Mouse (Mus musculus): ENCODE results near the gene Clcn3.
A peak's percentile ranks its signal among the peaks of the same experiment; 100 is the strongest.

The Clcn3 gene

GRCm38 (mm10) chr8:60920176-60920575, 62.9 kb downstream of the Clcn3 start:
- H3K27me3 ChIP-seq (ENCODE audit: control insufficient read depth, insufficient read depth, low read length, poor library complexity, severe bottlenecking), result no peaks in the 10 kb centered on the region
- peaks cover 9% of the 10 kb centered on the region for H3K36me3 ChIP-seq (ENCODE audit: control insufficient read depth, insufficient read depth, low read length, poor library complexity, severe bottlenecking)
- DNase-seq (ENCODE audit: low read depth, low spot score), result peak; percentile 8

DNA sequence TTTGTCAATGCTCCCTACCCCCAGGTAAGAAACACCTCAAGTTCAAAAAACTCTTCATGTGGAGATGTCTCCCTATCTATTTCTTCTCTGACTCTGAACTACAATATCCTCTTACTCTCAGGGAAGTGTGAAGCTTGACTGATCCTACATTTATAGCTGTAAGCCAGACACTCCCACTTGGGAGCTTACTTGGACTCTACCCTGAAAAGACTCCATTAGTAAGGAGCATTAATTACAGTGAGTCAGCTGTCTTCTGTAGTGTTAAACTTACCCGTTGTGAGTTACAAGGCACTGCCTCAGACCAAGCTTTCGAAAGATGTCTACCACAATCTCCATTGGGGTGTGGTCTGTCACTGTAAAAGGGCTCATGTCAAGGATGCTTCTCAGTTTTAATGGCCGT, 64.0 kb downstream of the Clcn3 start:
- no peaks in the 10 kb centered on the region for H3K27me3 ChIP-seq (ENCODE audit: control insufficient read depth, insufficient read depth, low read length, poor library complexity, severe bottlenecking)
- DNase-seq (ENCODE audit: low read depth, low spot score), result no peak
- H3K36me3 ChIP-seq (ENCODE audit: control insufficient read depth, insufficient read depth, low read length, poor library complexity, severe bottlenecking), result peaks cover 10% of the 10 kb centered on the region

DNA sequence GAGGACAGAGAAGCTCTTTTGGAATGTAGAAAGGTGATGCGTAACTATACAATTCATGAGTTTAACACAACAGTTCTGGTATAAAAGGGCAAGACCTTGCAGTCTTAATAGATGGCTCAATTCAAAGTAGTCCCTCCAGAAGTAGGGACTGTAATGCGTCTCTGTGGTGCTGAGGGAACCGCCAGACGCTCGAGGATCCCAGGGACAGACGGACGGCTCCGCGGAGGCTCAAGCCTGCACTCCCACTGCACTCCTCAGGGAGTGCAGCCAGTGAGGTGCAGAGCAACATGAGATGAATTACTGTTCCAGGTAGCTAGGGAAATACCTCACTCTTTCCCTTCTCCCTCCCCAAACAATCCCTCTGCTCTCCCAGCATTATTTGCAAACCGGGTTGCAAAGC, 70.5 kb downstream of the Clcn3 start:
- Histone ChIP-seq H3K27me3 (ENCODE audit: control insufficient read depth, insufficient read depth, low read length, poor library complexity, severe bottlenecking) (no peaks in the 10 kb centered on the region), H3K36me3 (ENCODE audit: control insufficient read depth, insufficient read depth, low read length, poor library complexity, severe bottlenecking) (peaks cover 7% of the 10 kb centered on the region; the same call in 1 of the 2 replicates)

DNA sequence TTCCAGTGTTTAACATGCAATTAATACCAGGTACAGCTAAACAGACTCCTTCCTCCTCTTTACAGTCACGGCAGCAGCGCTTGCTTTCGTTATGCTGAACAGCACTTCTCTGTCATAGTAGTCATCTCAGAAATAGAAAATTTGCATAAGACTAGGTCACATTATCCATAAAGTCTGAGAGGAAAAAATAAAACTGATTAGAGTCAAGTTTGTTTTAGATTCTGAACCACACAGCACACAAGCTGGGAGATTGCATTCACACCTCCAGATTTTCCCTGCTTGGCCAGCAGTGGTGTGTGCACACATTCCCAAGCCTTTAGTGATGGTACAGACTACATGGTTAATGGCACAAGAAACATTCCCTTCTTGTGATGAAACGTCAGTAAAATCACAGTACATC, 71.0 kb downstream of the Clcn3 start:
- H3K36me3 ChIP-seq (ENCODE audit: control insufficient read depth, insufficient read depth, low read length, poor library complexity, severe bottlenecking), result peaks cover 7% of the 10 kb centered on the region; the same call in 1 of the 2 replicates
- no peaks in the 10 kb centered on the region for H3K27me3 ChIP-seq (ENCODE audit: control insufficient read depth, insufficient read depth, low read length, poor library complexity, severe bottlenecking)
- peak; percentile 4 for DNase-seq (ENCODE audit: low read depth, low spot score)

More for the DNA sequence above, 70.5 kb downstream of the Clcn3 start:
- no peak for DNase-seq (ENCODE audit: low read depth, low spot score)

DNA sequence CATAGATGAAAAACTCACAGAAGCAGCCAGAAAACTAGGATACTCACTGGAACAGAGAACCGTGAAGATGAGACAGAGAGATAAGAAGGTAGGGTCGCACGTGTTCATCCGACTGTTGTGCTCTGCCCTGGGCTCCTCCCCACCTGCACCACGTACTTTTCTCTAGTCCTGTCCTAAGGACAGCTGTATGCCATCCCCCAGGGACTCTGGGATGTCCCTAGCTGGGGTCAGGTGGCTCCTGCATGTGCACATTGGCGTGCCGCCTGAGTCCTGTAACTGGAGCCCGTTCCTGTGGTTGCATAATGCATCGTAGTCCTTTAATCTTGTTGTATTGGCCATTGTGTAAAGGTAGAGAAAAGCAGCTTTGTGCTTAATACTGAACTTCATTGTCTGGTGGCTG, 83.0 kb downstream of the Clcn3 start:
- no peaks in the 10 kb centered on the region for H3K27me3 ChIP-seq (ENCODE audit: control insufficient read depth, insufficient read depth, low read length, poor library complexity, severe bottlenecking)
- H3K36me3 ChIP-seq (ENCODE audit: control insufficient read depth, insufficient read depth, low read length, poor library complexity, severe bottlenecking), result peaks cover 9% of the 10 kb centered on the region
- DNase-seq (ENCODE audit: low read depth, low spot score), result no peak

DNA sequence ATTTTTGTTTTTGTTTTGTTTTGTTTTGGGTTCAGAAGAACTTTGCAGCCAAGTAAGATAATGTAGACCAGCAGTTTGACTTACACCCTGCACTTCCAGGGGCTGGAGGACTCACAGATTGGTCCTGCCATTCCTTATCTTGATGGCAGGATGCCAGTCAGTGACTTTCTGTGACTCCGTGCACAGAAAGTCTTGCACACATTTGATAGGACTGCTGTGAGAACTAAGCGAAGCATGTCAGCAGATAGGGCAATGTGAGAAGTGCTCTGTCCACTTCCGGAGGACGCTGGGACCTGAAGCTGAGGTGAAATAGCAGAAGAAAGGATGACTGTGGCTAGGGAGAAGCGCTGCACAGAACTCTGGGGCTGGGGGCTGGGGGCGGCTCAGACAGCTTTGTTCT, 87.2 kb downstream of the Clcn3 start:
- Histone ChIP-seq H3K27me3 (ENCODE audit: control insufficient read depth, insufficient read depth, low read length, poor library complexity, severe bottlenecking) (no peaks in the 10 kb centered on the region), H3K36me3 (ENCODE audit: control insufficient read depth, insufficient read depth, low read length, poor library complexity, severe bottlenecking) (peaks cover 5% of the 10 kb centered on the region)
- no peak for DNase-seq (ENCODE audit: low read depth, low spot score)

- peaks cover 1% of the 10 kb centered on the region; the same call in 1 of the 2 replicates for H3K36me3 ChIP-seq (ENCODE audit: control insufficient read depth, insufficient read depth, low read length, poor library complexity, severe bottlenecking)
- DNase-seq (ENCODE audit: low read depth, low spot score), result no peak
- no peaks in the 10 kb centered on the region for H3K27me3 ChIP-seq (ENCODE audit: control insufficient read depth, insufficient read depth, low read length, poor library complexity, severe bottlenecking)
Measured at GRCm38 (mm10) chr8:60891757-60892156, 91.3 kb downstream of the Clcn3 start.

- Histone ChIP-seq H3K36me3 (ENCODE audit: control insufficient read depth, insufficient read depth, low read length, poor library complexity, severe bottlenecking) (peaks cover under 1% of the 10 kb centered on the region; the same call in 1 of the 2 replicates), H3K27me3 (ENCODE audit: control insufficient read depth, insufficient read depth, low read length, poor library complexity, severe bottlenecking) (no peaks in the 10 kb centered on the region)
- no peak for DNase-seq (ENCODE audit: low read depth, low spot score)
Measured at GRCm38 (mm10) chr8:60890520-60890874, 92.6 kb downstream of the Clcn3 start.

- DNase-seq (ENCODE audit: low read depth, low spot score), result peak; percentile 99
- Histone ChIP-seq H3K36me3 (ENCODE audit: control insufficient read depth, insufficient read depth, low read length, poor library complexity, severe bottlenecking) (no peaks in the 10 kb centered on the region; the same call in 1 of the 2 replicates), H3K27me3 (ENCODE audit: control insufficient read depth, insufficient read depth, low read length, poor library complexity, severe bottlenecking) (no peaks in the 10 kb centered on the region)
Measured at GRCm38 (mm10) chr8:60889843-60890519, 93.1 kb downstream of the Clcn3 start, which contains the start of gene Hpf1. Hpf1 (plus strand) TSS chr8:60890418.

- H3K27me3 ChIP-seq (ENCODE audit: control insufficient read depth, insufficient read depth, low read length, poor library complexity, severe bottlenecking), result no peaks in the 10 kb centered on the region
- no peaks in the 10 kb centered on the region for H3K36me3 ChIP-seq (ENCODE audit: control insufficient read depth, insufficient read depth, low read length, poor library complexity, severe bottlenecking)
- DNase-seq (ENCODE audit: low read depth, low spot score), result no peak
Measured at GRCm38 (mm10) chr8:60889131-60889842, 93.8 kb downstream of the Clcn3 start.

- no peak for DNase-seq (ENCODE audit: low read depth, low spot score)
- Histone ChIP-seq H3K36me3 (ENCODE audit: control insufficient read depth, insufficient read depth, low read length, poor library complexity, severe bottlenecking) (no peaks in the 10 kb centered on the region), H3K27me3 (ENCODE audit: control insufficient read depth, insufficient read depth, low read length, poor library complexity, severe bottlenecking) (no peaks in the 10 kb centered on the region)
Measured at GRCm38 (mm10) chr8:60886736-60887135, 96.4 kb downstream of the Clcn3 start.

- H3K27me3 ChIP-seq (ENCODE audit: control insufficient read depth, insufficient read depth, low read length, poor library complexity, severe bottlenecking), result no peaks in the 10 kb centered on the region
- no peaks in the 10 kb centered on the region for H3K36me3 ChIP-seq (ENCODE audit: control insufficient read depth, insufficient read depth, low read length, poor library complexity, severe bottlenecking)
- DNase-seq (ENCODE audit: low read depth, low spot score), result peak; percentile 53
Measured at GRCm38 (mm10) chr8:60883419-60884137, 99.5 kb downstream of the Clcn3 start.

GRCm38 (mm10) chr8:60878617-60879016, 104.5 kb downstream of the Clcn3 start:
- DNase-seq (ENCODE audit: low read depth, low spot score), result no peak
- no peaks in the 10 kb centered on the region for H3K27me3 ChIP-seq (ENCODE audit: control insufficient read depth, insufficient read depth, low read length, poor library complexity, severe bottlenecking)
- no peaks in the 10 kb centered on the region for H3K36me3 ChIP-seq (ENCODE audit: control insufficient read depth, insufficient read depth, low read length, poor library complexity, severe bottlenecking)

GRCm38 (mm10) chr8:60870231-60871193, 112.6 kb downstream of the Clcn3 start:
- DNase-seq (ENCODE audit: low read depth, low spot score), result no peak
- no peaks in the 10 kb centered on the region for H3K27me3 ChIP-seq (ENCODE audit: control insufficient read depth, insufficient read depth, low read length, poor library complexity, severe bottlenecking)
- H3K36me3 ChIP-seq (ENCODE audit: control insufficient read depth, insufficient read depth, low read length, poor library complexity, severe bottlenecking), result no peaks in the 10 kb centered on the region
